Mouse (Mus musculus) left cerebral cortex, adult 2 months (tissue): ENCODE measurements at regions not wholly inside any gene's neighbourhood (a gene's known extent, or its start where the extent isn't known, plus 50 kb on each side); places are given as distances from the start of the nearest gene placed in this dataset.

ENCODE experiments used
- DNase-seq, 2 experiments: peaks; one replicate each; pipeline ENCODE4 v3.0.0; 2021 to 2022; ENCODE audit warnings: low spot score in 2 of 2, mixed read lengths in 1 of 2; ENCODE audit errors: extremely low spot score in 1 of 2
- H3K27ac ChIP-seq: fragments of 200-600 bp; 2 replicates; pipeline ENCODE4 v1.8.1; 2022
- H3K4me3 ChIP-seq: fragments of 200-600 bp; 2 replicates; pipeline ENCODE4 v1.8.1; 2022
- CTCF ChIP-seq: fragments of 200-600 bp; IDR thresholded peaks from 2 replicates; pipeline ENCODE4 v1.8.1; 2022; ENCODE audit warnings: antibody characterized with exemption, mild to moderate bottlenecking, moderate library complexity
- intact Hi-C: fragments of 180-260 bp; cut with DNase I; formaldehyde crosslinking; loops from one replicate; pipeline ENCODE4 v1.15.1; 2025

DNA sequence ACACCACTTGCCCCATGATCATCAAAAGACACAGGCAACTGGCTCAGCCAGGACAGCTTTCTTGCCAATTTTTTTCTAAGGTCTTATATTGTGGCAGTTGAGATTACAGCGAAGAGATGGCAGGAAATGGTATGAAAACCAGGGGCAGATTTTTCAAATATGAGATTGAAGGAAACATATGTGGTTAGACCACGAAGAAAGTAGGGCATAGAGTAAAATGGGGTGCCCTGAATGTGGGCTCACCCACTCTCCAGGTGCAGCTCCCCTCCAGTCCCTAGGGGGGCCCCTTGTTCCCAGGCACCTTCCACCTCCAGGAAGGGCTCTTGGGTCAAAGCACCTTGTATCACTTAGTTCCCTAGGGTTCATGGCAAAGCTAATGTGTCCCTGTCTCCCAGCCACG lies 193.1 kb downstream of the Maf start:
- H3K4me3 ChIP-seq = no peak overlapping the region
- intact Hi-C loops = no loop called here
- H3K27ac ChIP-seq = no peak overlapping the region
- no peak for DNase-seq
- TF ChIP-seq CTCF = no peak

GRCm38 (mm10) chr8:115507180-115507579 lies 200.4 kb downstream of the Maf start:
- intact Hi-C loops = no loop called here
- H3K4me3 ChIP-seq = no peak overlapping the region
- no peak for TF ChIP-seq CTCF
- DNase-seq = no peak
- H3K27ac ChIP-seq = no peak overlapping the region

DNA sequence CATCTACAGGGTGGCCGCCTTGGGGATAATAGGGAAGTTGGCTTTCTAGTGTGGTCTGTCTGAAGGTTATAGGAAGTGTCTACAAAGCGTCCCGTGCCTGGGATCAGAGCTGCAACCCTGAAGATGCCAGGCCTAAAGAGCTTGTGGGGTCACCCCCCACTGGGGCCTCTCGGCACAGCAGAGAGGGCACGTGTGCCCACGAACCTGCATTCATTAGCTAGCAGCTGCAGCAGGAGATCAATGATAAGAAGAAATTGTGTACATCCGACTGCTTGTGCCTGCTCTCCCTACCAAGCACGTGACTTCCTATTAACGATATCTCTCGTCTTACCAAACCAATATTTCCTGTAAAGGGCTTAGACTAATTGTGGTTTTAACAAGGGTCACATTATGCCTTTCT lies 200.9 kb downstream of the Maf start:
- DNase-seq = no peak
- H3K27ac ChIP-seq = no peak overlapping the region
- H3K4me3 ChIP-seq = no peak overlapping the region
- no peak for TF ChIP-seq CTCF
- intact Hi-C loops = no loop called here

DNA sequence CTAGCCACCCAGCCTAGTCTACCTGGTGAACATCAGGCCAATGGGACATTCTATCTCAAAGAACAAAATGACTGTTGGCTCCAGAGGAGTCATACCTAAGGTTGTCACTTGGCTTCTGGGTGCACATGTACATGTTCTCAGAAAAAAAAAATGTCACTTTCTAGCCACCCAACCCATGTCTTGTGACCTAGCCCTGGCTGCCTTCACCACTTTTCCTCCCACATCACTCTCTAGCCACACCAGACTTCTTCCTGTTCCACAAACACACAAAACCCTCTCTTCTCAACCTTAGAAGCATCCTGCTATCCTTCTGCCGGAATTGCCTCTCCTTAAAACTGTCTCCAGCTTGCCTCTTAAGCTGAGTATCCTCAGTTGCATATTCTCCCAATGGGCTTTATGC lies 211.6 kb downstream of the Maf start:
- Histone ChIP-seq H3K4me3 (no peak overlapping the region), H3K27ac (no peak overlapping the region)
- DNase-seq = no peak
- no peak for TF ChIP-seq CTCF
- intact Hi-C loops = no loop called here

DNA sequence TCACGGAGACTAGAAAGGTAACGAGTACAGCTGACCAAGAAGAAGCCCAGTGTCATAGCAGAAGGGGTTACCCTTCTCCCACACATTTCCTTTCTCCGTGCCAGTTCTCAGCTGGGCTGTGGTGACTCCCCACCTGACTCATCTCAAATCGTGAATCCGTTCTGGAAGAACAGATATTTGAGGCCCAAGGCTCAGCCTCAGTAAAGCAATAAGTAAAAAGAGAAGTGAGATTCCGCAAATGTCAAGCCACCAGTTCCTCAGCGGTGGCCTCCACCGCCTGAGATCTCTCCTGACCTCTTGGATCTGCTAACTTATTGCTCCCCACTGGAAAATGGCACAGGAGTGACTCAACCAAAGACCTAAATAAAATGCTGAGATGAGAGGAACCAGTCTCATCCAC lies 213.2 kb downstream of the Maf start:
- H3K27ac ChIP-seq = no peak overlapping the region
- TF ChIP-seq CTCF = no peak
- no peak overlapping the region for H3K4me3 ChIP-seq
- intact Hi-C loops = no loop called here
- DNase-seq = no peak

DNA sequence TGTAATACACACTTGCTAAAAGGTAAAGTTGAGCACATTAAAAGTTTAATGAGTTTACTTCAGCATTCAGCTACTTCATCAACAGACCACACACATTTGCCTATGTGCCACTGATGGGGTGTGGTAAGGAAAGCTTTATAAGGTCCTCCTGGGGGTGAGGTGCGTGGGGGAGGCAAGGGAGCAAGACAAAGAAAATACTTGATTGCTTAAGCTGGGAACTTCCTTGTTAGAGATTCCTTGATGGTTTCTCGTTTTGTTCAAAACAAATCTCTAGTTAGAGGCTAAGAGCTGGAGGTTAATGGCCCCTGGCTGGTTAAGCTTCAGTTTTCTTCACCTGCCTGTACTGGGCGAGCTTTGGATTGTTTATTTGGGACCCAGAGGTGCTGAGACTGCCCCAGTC lies 220.7 kb downstream of the Maf start:
- intact Hi-C loops = no loop called here
- H3K27ac ChIP-seq = no peak overlapping the region
- no peak for DNase-seq
- no peak overlapping the region for H3K4me3 ChIP-seq
- TF ChIP-seq CTCF = no peak

DNA sequence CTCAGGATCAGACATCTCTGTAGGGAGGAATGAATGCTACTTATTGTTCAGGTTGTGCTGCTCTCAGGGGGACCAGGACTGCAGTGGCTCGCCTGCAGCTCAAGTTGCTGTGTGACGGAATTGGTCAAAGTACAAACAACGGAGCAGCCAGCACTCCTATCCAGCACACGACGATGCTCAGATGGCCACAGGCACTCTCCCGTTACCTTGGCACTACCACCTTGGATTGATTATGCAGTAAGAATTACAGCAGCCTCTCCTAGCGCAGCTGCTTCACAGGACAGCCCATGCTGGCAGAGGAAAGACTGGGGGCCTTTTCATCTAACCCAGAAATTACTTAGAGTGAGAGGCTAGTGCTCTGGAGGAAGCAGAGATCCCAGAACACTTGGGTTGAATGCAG lies 226.5 kb downstream of the Maf start:
- DNase-seq = no peak
- no peak overlapping the region for H3K27ac ChIP-seq
- TF ChIP-seq CTCF = no peak
- intact Hi-C loops = no loop called here
- H3K4me3 ChIP-seq = no peak overlapping the region

DNA sequence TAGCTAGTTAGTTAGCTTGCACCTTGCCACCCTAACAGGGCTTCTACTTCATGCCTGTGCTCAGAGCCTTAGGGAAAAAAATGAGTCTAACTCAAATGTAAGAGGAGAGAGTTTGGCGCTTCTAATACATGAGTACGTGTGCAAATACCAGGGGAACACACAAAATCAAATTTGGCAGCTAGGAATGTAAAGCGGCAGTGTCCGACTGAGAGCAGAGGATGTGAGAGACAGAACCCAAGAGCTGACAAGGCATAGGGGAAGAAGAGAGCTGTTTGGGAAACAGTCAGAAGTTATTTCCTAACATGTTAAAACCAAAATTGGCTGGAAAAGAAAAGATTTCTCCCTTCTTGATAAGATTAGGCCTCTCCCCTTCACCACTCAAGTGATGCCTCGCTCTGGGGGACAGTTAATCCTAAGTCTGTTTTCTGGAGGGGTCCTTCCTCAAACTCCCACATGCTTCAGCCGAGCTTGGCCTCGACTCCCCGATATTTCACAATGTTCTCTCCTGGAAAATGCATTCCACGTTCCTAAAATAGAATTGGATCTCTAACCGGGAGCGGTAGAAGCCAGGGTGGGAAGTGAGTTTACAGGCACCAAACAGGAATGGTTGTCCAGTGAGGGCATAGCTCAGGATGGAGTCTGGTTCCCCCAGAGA lies 229.1 kb downstream of the Maf start:
- no peak for TF ChIP-seq CTCF
- no peak overlapping the region for H3K4me3 ChIP-seq
- intact Hi-C loops = no loop called here
- DNase-seq = no peak
- H3K27ac ChIP-seq = no peak overlapping the region

DNA sequence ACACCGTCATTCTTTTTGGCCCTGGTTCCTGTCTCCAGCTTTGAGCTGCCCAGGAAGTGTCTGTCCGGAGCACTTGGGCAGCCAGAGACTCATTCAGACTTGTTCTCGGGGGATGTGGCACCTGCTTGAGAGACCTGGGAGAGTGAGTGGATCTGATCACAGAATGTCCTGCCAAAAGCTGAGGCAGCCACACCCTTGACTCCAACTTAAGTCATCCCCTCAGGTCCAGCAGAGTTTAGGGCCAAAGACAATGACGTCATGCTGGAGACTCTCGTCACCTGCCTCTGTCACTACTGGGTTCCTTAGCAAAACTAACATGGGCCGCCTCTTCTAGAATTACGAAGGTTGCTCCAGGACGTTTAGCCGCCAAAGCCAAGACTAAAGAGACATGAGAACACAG lies 231.5 kb downstream of the Maf start:
- DNase-seq = no peak
- intact Hi-C loops = no loop called here
- H3K4me3 ChIP-seq = no peak overlapping the region
- TF ChIP-seq CTCF = no peak
- no peak overlapping the region for H3K27ac ChIP-seq

DNA sequence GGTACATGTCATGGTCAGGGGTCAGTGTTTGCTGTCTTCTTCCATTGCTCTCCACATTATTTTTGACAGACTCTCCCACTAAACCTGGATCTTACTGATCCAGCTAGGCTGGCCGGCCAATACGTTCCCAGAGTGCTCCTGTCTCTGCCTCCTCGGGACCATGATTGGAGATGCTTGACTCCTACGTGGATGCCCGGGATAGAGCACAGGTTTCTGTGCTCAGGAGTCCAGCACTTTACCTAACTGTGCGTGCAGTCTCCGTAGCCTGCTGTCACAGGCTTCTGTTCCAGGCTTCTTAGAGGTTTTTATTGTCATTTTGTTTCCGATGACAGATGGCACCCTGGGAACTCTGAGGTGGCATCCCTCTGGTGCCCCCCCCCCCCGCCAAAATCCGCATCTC lies 232.4 kb downstream of the Maf start:
- no peak overlapping the region for H3K27ac ChIP-seq
- no peak for TF ChIP-seq CTCF
- H3K4me3 ChIP-seq = no peak overlapping the region
- intact Hi-C loops = no loop called here
- DNase-seq = no peak

- TF ChIP-seq CTCF = no peak
- no peak overlapping the region for H3K4me3 ChIP-seq
- intact Hi-C loops = no loop called here
- no peak for DNase-seq
- H3K27ac ChIP-seq = no peak overlapping the region
Measured at GRCm38 (mm10) chr8:115473974-115474373, 233.6 kb downstream of the Maf start.

GRCm38 (mm10) chr8:115466553-115466952 lies 241.0 kb downstream of the Maf start:
- Histone ChIP-seq H3K27ac (no peak overlapping the region), H3K4me3 (no peak overlapping the region)
- TF ChIP-seq CTCF = no peak
- intact Hi-C loops = no loop called here
- peak in 1 of 2 experiments; percentile 11 for DNase-seq

DNA sequence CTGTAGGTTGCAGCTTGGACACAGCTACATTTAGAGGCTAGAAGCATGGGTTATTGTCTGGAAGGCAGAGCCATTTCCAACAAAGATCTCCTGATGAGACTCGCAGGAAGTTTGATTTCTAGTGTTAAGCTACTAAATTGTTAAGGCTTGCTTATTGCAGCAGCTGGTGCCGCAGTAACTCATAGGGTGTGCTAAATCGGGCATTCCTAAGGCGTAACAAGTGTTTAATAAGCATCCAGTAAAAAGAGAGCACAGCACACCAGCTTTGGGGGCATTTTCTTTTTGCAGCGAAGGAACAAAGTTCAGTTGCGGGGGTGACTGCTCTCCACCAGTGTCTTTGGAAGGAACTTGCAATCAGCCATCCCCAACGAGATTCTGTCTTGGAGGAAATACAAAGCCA lies 241.5 kb downstream of the Maf start:
- Histone ChIP-seq H3K27ac (no peak overlapping the region), H3K4me3 (no peak overlapping the region)
- intact Hi-C loops = no loop called here
- no peak for DNase-seq
- no peak for TF ChIP-seq CTCF
